Mouse (Mus musculus) bone marrow macrophage, adult 2 months (primary cell): ENCODE data around the gene Tmem205.

Experiments
- CTCF ChIP-seq: IDR thresholded peaks from 2 replicates; pipeline ENCODE4 v1.5.1; 2012; ENCODE audit warnings: low read depth, mild to moderate bottlenecking, low read length, moderate library complexity
- POLR2A ChIP-seq: IDR thresholded peaks from 2 replicates; pipeline ENCODE4 v1.6.1; 2012; ENCODE audit warnings: mild to moderate bottlenecking, low read depth, low read length, borderline replicate concordance

DNA sequence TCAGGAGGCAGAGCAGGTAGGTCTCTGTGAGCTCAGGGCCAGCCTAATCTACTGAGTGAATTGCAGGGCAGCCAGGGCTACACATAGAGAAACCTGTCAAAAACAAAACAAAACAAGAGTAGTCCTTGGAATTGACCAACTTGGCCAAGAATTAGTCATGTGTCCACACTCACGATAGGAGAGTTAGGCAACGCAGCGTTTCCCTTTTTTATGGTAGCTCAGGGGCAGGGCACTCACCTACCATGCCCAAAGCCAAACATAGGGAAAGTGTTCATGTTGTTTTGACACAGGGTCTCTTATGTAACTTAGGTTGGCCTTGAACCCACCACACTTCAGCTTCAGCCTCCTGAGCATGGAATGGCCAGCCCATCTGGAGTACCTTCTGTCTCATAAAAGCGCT is 41.9 kb upstream of the Tmem205 start:
- TF ChIP-seq CTCF (no peak), POLR2A (no peak)
